Mouse (Mus musculus) E14TG2a.4 (cell line): ENCODE data around the gene Ccdc91.

ENCODE experiments used
- H3K27me3 ChIP-seq: 2 replicates; pipeline ENCODE4 v1.6.1; 2014; ENCODE audit warnings: low read length, control low read depth; ENCODE audit not compliant: insufficient read depth
- H3K36me3 ChIP-seq: 2 replicates; pipeline ENCODE4 v1.6.1; 2014; ENCODE audit warnings: low read length, control low read depth; ENCODE audit not compliant: insufficient read depth
- H3K4me1 ChIP-seq: replicated peaks from 2 replicates; pipeline ENCODE4 v1.6.1; 2014; ENCODE audit warnings: low read depth, low read length, control low read depth
- H3K4me3 ChIP-seq: replicated peaks from 2 replicates; pipeline ENCODE4 v1.5.1; 2014; ENCODE audit warnings: mild to moderate bottlenecking, low read length
- H3K9me3 ChIP-seq: 2 replicates; pipeline ENCODE4 v1.6.1; 2014; ENCODE audit warnings: low read length, control low read depth
- CTCF ChIP-seq: conservative IDR thresholded peaks from 2 replicates; pipeline ENCODE4 v1.5.1; 2014; ENCODE audit warnings: low read length
- NANOG ChIP-seq: IDR thresholded peaks from 2 replicates; pipeline ENCODE4 v1.6.1; 2014; ENCODE audit warnings: borderline replicate concordance, low read length, mixed read lengths
- POU5F1 ChIP-seq: IDR thresholded peaks from 2 replicates; pipeline ENCODE4 v1.6.1; 2014; ENCODE audit warnings: low read length, borderline replicate concordance

Gene Ccdc91

DNA sequence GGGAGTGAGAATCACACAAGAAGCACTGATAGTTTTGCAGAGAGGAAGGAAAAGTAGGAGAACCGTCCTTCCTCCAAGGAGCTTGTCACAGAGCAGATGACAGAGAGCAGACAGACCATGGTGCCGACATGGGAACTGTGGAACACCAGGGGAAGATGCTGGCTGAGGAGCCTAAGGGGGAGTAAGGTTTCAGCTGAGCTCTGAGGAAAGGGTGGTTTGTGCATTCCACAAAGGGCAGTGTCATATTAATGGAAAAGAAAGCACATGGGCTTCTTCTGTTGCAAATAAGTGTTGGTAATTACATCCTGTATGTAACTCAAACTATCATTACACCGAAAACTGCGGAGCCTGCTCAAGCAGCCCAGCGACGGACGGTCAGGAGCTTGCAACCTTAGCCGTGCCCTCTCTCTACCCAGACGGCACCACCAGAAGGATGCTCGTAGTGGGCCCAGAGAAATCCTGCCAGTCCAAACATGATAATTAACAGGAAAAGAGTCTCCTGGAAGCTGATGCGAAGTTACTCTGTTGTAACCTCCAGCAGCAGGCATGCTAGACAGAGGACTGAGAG is 170.9 kb downstream of the Ccdc91 start:
- no peak for TF ChIP-seq POU5F1
- no peak for TF ChIP-seq CTCF
- TF ChIP-seq NANOG = no peak
- H3K4me3 ChIP-seq = no peak overlapping the region
- H3K4me1 ChIP-seq = no peaks in the 10 kb centered on the region
- no peaks in the 10 kb centered on the region for H3K27me3 ChIP-seq
- no peaks in the 10 kb centered on the region for H3K9me3 ChIP-seq
- H3K36me3 ChIP-seq = no peaks in the 10 kb centered on the region

DNA sequence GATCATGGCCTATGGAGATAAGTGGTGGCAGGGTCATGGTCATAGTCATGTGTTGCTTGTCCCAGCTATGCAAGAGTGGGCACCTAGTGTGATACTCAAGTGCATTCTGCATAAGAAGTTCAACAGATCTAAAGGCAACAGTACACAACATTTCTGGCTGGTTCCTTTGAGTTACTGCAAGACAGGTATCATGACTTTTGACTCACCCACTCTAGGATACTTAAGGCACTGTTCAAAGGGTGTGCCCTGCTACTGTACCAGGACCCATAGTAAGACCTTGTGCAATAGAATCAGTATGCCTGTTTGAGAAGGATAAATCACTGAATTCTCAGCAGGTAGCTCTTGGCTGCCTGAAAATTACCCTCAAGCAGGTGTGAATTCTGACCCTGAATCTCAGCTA is 182.4 kb downstream of the Ccdc91 start:
- H3K36me3 ChIP-seq = no peaks in the 10 kb centered on the region
- H3K4me1 ChIP-seq = no peaks in the 10 kb centered on the region
- H3K4me3 ChIP-seq = no peak overlapping the region
- H3K9me3 ChIP-seq = no peaks in the 10 kb centered on the region
- no peak for TF ChIP-seq POU5F1
- no peak for TF ChIP-seq CTCF
- TF ChIP-seq NANOG = no peak
- H3K27me3 ChIP-seq = no peaks in the 10 kb centered on the region

DNA sequence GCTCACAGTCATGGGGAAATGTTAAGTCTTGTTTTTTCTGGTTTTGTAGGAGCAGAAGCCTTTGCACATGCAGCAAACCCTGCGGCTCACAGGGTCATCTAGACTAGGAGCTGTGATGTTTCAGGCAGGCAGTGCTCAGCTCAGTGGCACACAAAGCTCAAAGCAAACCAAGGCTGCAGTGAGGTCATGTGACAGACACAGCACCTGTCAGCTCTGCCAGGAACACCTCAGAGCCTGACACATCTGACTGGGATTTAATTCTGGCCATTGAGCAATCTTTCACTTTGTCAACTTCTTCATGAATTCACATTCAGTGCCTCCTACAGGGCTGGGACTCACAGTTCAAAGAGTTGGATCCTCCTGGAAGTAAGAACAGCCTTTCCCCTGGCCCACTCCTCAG is 185.1 kb downstream of the Ccdc91 start:
- Histone ChIP-seq H3K27me3 (no peaks in the 10 kb centered on the region), H3K36me3 (no peaks in the 10 kb centered on the region), H3K4me3 (no peak overlapping the region), H3K9me3 (no peaks in the 10 kb centered on the region), H3K4me1 (no peaks in the 10 kb centered on the region)
- TF ChIP-seq CTCF (no peak), NANOG (no peak), POU5F1 (no peak)

DNA sequence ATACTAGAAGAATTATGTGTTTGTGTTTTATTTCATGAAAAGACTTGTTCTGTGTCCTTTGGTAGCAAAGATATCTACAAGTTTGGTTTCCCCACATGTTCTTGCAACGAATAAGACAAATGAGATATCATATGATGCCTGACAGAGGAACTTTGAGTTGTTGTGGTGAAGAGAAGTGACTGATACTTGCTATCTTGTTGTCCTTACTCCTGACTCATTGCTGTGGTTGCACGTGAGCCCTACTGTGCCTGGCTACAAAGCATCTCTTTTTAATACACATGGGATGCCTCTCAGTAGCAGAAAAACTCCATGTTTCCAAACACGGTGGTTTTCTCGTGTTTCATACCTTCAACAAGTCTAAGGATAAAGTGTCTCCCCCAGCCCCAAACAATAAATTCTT is 186.2 kb downstream of the Ccdc91 start:
- Histone ChIP-seq H3K4me1 (no peaks in the 10 kb centered on the region), H3K36me3 (no peaks in the 10 kb centered on the region), H3K9me3 (no peaks in the 10 kb centered on the region), H3K27me3 (no peaks in the 10 kb centered on the region), H3K4me3 (no peak overlapping the region)
- TF ChIP-seq CTCF (no peak), NANOG (no peak)

DNA sequence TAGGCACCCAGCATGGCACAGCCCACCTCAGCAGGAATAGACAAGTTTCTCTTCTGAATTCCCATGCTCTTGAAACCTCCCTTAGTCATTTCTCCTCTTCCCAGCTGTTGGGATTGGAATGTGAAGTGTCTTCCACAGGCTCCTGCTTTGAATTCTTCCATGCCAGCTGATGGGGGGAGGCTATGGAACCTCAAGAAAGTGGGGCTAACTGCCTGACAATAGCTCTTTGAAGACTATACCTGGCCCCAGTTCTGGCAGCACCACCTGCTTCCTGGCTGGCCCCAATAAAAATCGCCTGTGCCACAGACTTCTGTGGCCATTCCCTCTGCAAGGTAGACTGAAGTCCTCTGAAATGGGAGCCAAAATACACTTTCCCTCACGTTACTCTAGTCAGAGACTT is 187.0 kb downstream of the Ccdc91 start:
- Histone ChIP-seq H3K36me3 (no peaks in the 10 kb centered on the region), H3K4me3 (no peak overlapping the region), H3K27me3 (no peaks in the 10 kb centered on the region), H3K9me3 (no peaks in the 10 kb centered on the region), H3K4me1 (no peaks in the 10 kb centered on the region)
- no peak for TF ChIP-seq POU5F1
- TF ChIP-seq NANOG = no peak
- no peak for TF ChIP-seq CTCF

DNA sequence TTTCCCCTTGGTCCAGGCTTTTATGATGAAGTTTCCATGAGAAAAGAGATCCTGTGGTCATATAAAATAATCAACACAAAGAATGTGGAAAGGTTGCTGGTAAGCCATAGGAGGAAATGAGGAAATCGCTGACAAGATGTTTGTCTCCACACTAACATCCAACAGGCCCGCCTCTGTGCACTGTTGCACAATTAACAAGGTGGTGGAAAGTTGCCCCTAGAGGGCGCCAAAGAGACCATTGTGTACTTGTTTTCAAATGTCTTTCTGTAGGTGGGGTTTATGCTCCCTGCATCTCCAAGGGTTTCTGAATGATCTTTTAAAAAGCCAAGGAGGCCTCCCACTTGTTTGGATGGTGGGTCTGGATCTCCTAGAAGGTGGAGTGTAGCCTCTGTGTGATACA is 188.7 kb downstream of the Ccdc91 start:
- no peaks in the 10 kb centered on the region for H3K27me3 ChIP-seq
- no peaks in the 10 kb centered on the region for H3K9me3 ChIP-seq
- no peaks in the 10 kb centered on the region for H3K36me3 ChIP-seq
- TF ChIP-seq POU5F1 (no peak), CTCF (peak; percentile 74), NANOG (no peak)
- H3K4me1 ChIP-seq = no peaks in the 10 kb centered on the region
- H3K4me3 ChIP-seq = no peak overlapping the region

DNA sequence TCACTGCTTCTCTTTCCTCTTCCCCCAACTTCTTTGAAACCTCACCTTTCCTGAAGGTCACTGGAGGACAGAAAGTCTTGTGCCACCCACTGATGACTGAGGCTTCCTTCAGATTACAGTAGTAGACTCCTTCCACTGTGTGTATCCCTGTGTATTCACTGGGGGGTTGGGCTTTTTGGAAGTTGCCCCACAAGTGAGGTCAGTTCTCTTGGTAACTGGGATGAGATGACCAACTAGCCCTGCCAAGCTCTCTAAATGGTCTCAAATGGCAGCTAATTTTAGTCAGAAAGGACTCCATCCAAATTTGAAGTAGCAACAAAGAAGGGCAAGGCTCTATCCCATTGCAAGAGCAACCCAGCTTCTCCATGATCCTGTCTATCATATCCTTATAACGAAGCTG is 195.7 kb downstream of the Ccdc91 start:
- Histone ChIP-seq H3K4me1 (no peaks in the 10 kb centered on the region), H3K27me3 (no peaks in the 10 kb centered on the region), H3K4me3 (no peak overlapping the region), H3K9me3 (no peaks in the 10 kb centered on the region), H3K36me3 (no peaks in the 10 kb centered on the region)
- TF ChIP-seq POU5F1 (no peak), CTCF (no peak), NANOG (no peak)

DNA sequence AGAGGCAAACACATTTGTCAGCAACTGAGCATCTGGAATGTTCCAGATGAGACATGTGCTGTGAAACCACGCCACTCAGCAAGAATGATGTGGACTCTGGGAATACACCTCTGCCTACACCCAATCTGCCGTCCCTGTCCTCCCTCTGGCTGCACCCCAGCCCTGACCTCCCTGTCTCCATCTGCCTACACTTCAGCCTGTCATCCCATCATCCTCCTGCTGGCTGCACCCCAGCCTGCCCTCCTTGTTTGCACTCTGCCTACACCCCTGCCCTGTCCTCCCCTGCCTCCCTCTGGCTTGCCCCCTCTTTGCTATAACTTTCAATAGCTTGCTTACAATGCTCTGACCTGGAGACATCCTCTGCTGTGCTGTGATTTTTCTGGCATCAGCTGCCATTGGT is 196.9 kb downstream of the Ccdc91 start:
- Histone ChIP-seq H3K4me1 (no peaks in the 10 kb centered on the region), H3K36me3 (no peaks in the 10 kb centered on the region), H3K27me3 (no peaks in the 10 kb centered on the region), H3K9me3 (no peaks in the 10 kb centered on the region), H3K4me3 (no peak overlapping the region)
- TF ChIP-seq POU5F1 (no peak), CTCF (no peak), NANOG (no peak)

DNA sequence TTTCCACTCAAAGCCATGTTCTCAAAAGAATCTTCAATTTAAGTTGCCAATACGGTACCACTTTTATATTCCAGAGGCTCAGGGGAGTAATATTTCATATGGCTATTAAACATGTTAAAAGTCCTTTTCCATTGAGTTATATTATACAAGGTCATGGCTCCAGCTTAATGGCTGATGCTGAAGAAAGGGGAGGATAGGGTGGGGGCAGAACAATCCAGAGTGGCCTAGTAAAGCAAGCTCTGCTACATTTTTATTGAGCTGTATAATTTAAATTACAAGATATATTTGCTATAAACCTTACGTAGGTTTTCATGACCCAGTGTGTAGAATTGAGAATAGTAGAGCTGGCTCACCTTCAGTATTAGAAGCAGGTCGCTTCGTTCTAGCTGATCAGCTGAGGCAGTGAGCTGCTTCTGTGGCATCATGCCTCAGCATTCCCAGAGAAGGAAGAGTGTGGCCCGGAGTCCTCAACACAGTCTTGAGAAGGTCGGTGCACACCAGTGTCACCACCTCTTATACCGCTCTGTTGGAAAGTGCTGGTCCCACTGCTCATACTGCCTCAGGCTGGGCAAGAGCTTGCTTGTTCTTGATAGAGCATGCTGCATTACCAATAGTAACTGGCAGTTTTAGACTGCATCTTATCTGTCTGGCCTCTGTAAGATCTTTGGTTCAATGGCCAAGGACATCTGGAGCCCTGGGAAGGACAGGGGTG is 199.6 kb downstream of the Ccdc91 start:
- Histone ChIP-seq H3K4me3 (no peak overlapping the region), H3K4me1 (no peaks in the 10 kb centered on the region)
- no peak for TF ChIP-seq POU5F1
- TF ChIP-seq CTCF = no peak
- no peak for TF ChIP-seq NANOG

More for the DNA sequence above, 199.6 kb downstream of the Ccdc91 start:
- Histone ChIP-seq H3K36me3 (no peaks in the 10 kb centered on the region), H3K27me3 (no peaks in the 10 kb centered on the region), H3K9me3 (no peaks in the 10 kb centered on the region)
